5 mouse cellular contexts compared by ENCODE assay signal in the genomic region with DNA sequence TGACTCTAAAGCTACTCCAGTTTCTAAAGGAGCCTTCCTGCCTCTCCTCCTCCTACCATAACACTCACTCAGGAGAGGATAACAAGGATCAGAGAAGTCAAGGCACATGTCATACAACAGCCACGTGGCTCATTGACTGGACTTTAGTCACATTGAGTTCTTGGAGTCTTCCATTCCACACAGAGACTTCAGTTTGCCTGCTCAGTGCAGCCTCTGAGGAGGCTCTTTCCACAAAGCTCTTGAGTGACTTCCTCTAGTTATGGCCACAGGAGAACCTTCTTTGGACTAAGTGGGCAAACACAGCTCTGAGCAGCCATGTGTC. TPM values are rescaled to one million over a fixed set of nuclear protein-coding genes. Genes with fewer than 3 reads are reported as not detected.
"Had no signal": no experiment of that assay in that cellular context is flagged by ENCODE, and none has a peak within 500 bp of the region (broad histone marks: within the 10 kb centered on the region; RNA-seq: fewer than 3 reads in every experiment).

No protein-coding gene starts in this region.

RNA-seq across cellular contexts. Expression of gene Pilrb2, which starts 0.7 kb away (rescaled TPM):
- polyA plus RNA-seq: neural tube, embryonic 14.5 days; neural tube, embryonic 15.5 days; testis, adult 2 months had no signal

RNA-seq across cellular contexts. Expression of gene Pilrb1, which starts 14.4 kb away (rescaled TPM):
- polyA plus RNA-seq: neural tube, embryonic 14.5 days; neural tube, embryonic 15.5 days; testis, adult 2 months had no signal

RNA-seq across cellular contexts. Expression of gene Pilra, which starts 36.3 kb away (rescaled TPM):
- polyA plus RNA-seq: neural tube, embryonic 14.5 days had no signal

RNA-seq across cellular contexts. Expression of gene Cyp3a13, which starts 49.1 kb away (rescaled TPM):
- total RNA-seq: neutrophil, adult 5-6 weeks had no signal
- polyA plus RNA-seq: neural tube, embryonic 14.5 days; neural tube, embryonic 15.5 days; spleen, adult 2 months; testis, adult 2 months had no signal
